Mouse (Mus musculus) urinary bladder, postnatal 36 days (tissue): ENCODE measurements around the gene Nrxn2.

Experiments used
- DNase-seq, 2 experiments: peaks; one replicate each; pipeline ENCODE4 v3.0.0; 2022; ENCODE audit warnings: low spot score in 2 of 2, mixed read lengths in 1 of 2

Nrxn2 gene

DNA sequence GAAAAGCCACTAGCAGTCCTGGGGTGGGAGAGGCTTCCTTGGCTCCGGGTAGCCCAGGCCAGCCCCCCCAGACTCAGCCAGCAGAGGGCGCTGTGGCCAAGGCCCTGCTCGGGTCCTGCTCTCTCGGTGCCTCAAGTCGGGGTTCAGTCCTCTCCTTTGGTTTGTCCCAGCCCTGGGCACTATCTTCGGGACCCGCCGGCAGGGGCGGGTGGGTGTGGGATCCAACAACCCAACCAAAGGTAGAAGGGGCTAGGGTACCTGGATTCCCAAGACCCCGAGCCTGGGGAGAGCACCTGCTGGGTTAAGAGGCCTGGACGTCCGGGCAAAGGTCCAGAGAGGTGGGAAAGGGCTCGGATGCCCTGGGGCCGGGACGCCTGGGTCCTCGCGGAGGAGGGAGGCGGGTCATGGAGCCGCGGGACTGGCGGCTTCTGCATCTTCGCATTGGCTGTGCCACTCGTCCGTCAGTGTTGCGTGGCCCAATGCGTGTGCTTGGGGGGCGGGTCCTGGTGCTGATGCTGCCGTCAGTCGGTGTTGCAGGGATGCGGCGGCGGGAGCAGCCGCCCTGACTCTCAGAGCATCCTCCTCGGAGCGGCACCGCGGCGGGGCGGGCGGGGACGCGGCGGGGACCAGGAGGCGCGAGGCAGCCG is at the start of gene Nrxn2:
TSS of gene Nrxn2 (plus strand) at position 499 of the 647 bp plus-strand sequence.
- DNase-seq = peak; percentile 66 to 77

DNA sequence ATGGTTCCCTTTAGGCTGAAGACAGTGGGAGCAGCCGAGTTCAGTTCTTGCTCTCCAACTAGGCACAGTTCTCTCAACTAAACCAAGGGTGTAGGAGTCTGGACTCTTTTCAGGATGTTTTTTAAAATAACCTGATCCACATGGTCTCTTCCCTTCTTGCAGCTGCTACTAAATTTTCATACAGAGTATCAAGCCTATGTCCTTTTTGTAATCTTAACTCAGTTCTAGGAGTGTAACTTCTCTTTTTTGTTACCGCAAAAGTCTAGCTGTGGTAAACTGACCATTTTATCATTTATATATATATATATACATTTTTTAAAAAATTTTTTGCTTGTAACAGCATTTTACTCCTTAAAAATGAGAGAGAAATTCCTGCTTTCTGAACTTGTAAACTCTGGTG is 48.4 kb upstream of the Nrxn2 start:
- no peak for DNase-seq

DNA sequence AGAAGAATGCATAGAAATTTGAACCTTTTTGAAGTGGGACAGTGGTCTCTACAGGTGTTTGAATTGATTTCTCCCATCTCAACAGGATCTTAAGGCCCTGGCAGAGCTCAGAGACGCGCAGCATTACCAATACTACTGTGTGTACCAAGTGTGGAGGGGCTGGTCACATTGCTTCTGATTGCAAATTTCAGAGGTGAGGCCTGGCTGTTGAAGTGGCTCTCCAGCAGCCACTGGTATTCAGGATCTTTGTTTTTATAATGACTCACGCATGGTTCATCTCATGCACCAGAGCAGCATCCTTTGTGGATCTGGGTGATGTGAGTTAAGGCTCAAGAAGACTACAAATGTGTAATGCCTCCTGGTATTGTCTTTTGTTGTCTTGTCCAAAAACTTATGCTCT is 46.1 kb upstream of the Nrxn2 start:
- no peak for DNase-seq

DNA sequence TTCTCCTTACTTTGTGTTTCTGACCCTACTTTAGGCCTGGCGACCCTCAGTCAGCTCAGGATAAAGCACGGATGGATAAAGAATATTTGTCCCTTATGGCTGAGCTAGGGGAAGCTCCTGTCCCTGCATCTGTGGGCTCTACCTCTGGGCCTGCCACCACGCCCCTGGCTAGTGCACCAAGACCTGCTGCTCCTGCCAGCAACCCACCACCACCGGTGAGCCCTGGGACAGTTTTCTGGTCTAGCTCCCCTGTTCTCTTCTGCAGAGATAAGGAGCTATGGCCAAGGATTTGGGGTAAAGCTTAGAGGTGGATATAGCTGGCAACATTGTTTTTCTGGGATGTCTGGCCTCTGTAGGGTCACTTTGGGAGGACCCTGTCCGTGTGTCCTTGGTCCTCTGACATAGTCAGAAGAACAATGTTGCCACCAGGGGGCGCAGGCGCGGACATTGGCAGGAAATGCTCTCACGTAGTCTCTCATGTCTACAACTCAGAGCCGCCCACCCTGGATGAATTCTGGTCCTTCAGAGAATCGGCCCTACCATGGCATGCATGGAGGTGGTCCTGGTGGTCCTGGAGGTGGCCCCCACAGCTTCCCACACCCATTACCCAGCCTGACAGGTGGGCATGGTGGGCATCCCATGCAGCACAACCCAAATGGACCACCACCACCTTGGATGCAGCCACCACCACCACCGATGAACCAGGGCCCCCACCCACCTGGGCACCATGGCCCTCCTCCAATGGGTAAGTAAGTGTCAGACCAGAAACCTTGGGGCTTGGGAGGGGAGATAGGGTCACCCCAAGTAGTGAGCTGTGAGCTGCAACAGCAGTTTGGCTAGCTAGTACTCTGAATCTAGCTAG is 44.8 kb upstream of the Nrxn2 start:
- peak; percentile 47 to 79 for DNase-seq

GRCm38 (mm10) chr19:6374571-6374970 is 44.0 kb upstream of the Nrxn2 start:
- no peak for DNase-seq

DNA sequence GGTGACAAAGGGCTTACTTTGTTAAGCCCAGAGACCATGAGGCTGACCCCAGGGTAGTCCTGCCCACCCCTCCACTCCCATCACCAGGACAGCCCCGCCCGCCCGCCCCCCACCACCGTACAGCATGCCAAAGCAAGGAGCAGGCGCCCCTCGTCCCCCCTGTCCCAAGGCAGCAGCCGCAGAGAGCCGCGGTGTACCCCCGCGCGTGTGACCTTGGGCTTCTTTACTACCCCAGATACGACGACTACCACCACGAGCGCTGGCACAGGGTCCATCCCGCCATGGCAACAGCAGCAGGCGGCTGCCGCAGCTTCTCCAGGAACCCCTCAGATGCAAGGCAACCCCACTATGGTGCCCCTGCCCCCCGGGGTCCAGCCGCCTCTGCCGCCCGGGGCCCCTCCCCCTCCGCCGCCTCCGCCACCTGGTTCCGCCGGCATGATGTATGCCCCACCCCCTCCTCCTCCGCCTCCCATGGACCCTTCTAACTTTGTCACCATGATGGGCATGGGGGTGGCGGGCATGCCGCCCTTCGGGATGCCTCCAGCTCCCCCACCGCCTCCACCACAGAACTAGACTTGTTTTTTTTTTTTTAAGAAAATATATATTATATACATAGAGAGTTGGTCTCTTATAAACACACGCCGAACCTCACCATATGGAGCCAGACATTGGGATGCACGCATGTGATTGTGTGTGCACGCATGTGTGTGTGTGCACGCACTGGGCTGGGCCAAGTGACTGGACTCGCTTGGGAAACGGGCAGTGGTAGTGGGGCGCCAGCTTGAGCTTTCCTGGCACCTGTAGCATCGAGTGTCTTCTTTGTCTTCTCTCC is 42.9 kb upstream of the Nrxn2 start:
- no peak for DNase-seq

DNA sequence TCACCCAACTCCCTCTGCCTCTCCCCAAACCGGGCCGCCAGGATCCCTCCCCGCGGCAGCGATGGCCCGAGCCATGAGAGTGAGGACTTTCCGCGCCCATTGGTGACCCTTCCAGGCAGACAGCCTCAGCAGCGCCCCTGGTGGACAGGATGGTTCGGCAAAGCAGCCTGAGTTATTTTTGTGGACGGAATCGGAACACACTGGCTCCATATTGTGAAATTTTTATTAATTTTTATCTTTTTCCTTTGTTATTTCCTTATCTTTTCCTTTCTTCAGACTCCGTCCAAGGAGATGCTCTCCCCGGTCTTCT is 42.3 kb upstream of the Nrxn2 start:
- peak; percentile 26 to 40 for DNase-seq

GRCm38 (mm10) chr19:6376643-6377042 is 41.9 kb upstream of the Nrxn2 start:
- DNase-seq = no peak

GRCm38 (mm10) chr19:6377327-6378040 is 41.0 kb upstream of the Nrxn2 start:
- no peak for DNase-seq

- no peak for DNase-seq
Measured at GRCm38 (mm10) chr19:6380411-6381166, 37.9 kb upstream of the Nrxn2 start.

DNA sequence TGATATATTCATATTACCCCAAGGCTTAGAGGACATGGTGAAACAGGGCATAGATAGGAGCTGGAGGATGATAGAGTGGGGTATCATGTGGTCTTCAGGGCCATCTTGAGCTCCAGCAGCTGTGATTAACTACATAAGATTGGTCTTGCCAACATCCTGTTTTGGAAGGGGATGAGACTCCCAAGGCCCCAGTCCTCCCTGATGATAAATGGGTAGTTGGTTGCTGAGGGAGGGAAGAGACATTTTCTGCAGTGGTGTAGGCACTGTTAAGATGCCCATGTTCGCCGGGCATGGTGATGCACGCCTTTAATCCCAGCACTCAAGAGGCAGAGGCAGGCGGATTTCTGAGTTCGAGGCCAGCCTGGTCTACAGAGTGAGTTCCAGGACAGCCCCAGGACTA is 37.3 kb upstream of the Nrxn2 start:
- no peak for DNase-seq

GRCm38 (mm10) chr19:6382323-6382924 is 36.1 kb upstream of the Nrxn2 start:
- DNase-seq = no peak

DNA sequence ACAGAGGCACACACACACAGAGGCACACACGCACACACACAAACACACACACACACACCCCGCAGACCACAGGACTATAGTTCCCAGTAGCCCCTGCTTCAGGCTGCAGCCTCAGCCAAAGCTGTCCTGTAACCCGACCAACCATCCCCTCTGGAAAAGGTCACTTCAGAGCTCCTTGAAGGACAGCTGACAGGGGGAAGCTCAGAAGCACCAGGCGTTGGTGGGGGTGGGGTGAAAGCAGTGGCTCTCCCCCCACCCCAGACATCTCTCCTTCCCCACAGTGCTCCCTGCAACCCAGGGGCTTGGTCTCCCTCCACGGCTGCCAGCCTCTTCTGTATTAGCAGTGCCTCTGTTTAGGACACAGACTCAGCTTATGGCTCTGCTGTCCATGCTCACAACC is 35.1 kb upstream of the Nrxn2 start:
- DNase-seq = no peak

DNA sequence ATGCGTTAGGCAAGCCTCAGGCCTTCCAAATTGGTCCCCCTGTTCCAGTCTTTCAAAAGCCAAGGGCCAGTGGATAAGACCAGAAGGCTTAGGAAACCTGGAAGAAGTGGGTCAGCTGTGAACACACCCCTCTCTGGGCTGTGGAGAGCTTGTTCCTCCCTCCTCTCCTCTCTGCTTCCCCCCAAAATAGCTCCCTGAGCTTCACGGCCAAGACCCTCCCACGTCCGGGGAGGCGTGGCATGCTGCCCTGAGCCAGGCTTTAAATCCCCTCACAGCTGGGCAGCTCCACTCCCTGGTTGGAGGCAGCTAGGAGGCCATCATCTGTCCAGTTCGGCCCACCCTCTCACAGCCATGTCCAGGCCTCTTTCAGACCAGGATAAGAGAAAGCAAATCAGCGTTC is 34.4 kb upstream of the Nrxn2 start, which contains the start of gene Pygm:
TSS of gene Pygm (plus strand) at position 272 of the 400 bp plus-strand sequence.
- DNase-seq = peak; percentile 30 to 73

GRCm38 (mm10) chr19:6384954-6385353 is 33.6 kb upstream of the Nrxn2 start:
- no peak for DNase-seq

- DNase-seq = no peak
Measured at GRCm38 (mm10) chr19:6385419-6385818, 33.1 kb upstream of the Nrxn2 start.

- DNase-seq = no peak
Measured at GRCm38 (mm10) chr19:6385821-6386220, 32.7 kb upstream of the Nrxn2 start.

DNA sequence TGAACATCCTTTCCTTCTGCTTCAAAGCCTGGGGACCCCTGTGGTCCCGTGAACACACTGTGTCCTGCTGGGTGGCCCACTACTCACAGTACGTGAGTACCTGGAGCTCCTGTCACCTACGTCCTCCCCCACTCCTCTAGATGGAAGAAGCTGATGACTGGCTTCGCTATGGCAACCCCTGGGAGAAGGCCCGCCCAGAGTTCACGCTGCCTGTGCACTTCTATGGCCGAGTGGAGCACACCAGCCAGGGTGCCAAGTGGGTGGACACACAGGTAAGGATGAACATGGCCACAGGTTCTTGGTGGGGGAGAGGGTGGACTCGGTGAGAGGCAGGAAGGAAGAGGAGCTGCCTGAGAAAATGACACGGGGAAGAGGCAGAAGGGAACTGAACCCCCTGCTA is 32.3 kb upstream of the Nrxn2 start:
- DNase-seq = no peak

DNA sequence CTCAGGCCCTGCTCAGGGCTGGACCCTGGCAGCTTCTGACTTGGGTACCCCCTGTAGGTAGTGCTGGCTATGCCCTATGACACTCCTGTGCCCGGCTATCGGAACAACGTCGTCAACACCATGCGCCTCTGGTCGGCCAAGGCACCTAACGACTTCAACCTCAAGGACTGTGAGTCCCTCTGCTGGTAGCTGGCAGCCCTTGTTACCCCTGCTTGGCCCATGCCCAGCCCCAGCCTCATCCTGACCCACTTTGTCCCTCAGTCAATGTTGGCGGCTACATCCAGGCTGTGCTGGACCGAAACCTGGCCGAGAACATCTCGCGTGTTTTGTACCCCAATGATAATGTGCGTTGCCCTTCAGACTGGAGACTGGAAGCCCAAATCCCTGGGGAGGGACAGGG is 30.5 kb upstream of the Nrxn2 start:
- no peak for DNase-seq

GRCm38 (mm10) chr19:6389803-6390202 is 28.7 kb upstream of the Nrxn2 start:
- DNase-seq = no peak

DNA sequence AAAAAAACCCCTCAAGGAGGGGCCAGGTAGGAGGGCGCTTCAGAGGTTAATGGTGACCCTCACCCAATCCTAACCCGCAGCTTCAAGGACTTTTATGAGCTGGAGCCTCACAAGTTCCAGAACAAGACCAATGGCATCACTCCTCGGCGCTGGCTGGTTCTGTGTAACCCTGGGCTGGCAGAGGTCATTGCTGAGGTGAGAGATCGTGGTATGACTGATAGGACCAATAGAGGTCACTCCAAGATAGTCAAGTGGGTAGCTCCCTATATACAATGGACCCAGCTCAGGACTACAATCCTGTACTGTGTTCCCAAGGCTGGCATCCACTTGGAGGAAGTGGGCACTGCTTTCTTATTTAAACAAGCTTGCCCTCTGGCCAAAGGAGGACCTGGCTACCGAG is 28.3 kb upstream of the Nrxn2 start:
- DNase-seq = no peak
